Mouse (Mus musculus): Measurements from ENCODE around the gene Olfr169.
"Not testable (repeated sequence)": the region's sequence is repeated elsewhere in the genome, so short reads cannot be mapped to it uniquely, and the experiment has no call there.

Olfr169 gene

DNA sequence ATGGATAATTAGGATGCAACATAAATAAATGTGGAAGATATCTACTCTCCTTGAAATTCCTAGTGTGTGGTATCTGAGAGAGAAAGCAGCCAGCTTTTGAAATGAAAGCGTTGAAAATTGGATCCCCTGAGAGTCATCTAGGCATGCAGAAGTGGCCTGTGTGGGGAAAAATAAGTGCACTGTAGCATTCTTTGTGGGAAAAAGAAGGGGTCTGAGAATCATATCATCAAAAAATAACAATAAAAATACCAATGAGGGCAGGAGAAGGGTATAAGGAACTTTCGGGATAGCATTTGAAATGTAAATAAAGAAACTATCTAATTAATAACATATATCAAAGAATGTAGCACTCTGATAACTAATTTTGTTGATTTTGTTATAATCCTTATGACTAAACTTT is at the start of gene Olfr169:
Olfr169 (minus strand) TSS at position 101 of the 400 bp plus-strand sequence.
- in situ Hi-C loops (cut with MboI; ENCODE audit: unreplicated experiment in 2 of 2) = not testable (repeated sequence)

DNA sequence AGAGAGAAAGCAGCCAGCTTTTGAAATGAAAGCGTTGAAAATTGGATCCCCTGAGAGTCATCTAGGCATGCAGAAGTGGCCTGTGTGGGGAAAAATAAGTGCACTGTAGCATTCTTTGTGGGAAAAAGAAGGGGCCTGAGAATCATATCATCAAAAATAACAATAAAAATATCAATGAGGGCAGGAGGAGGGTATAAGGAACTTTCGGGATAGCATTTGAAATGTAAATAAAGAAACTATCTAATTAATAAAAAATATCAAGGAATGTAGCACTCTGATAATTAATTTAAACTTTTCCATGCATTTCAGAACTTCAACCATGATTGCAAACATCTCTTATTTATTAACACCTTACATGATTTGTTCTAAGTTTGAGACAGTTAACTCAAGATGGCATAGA is 40.2 kb upstream of the Olfr169 start, which contains the start of gene Olfr170:
Olfr170 (minus strand) TSS at position 101 of the 400 bp plus-strand sequence.
- in situ Hi-C loops (cut with MboI; ENCODE audit: unreplicated experiment in 2 of 2) = not testable (repeated sequence)

DNA sequence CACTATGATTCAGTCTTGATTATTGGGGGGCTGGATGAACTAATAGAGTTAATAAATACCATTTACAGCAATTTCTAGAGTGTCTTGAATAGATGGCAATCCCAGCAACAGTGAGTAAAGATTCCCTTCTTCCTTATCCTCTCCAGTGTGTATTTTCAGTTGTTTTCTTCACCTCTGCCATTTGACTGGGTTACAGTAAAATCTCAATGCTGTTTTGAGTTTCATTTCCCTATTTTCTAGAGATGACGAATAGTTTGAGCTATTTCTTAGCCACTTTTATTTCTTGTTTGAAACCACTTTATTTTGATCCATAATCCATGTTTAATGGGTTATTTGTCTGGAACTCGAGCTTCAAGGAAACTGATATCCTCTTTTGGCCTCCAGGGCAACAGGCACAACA is 31.6 kb upstream of the Olfr169 start:
- in situ Hi-C loops (cut with MboI; ENCODE audit: unreplicated experiment in 2 of 2) = no loop called here

DNA sequence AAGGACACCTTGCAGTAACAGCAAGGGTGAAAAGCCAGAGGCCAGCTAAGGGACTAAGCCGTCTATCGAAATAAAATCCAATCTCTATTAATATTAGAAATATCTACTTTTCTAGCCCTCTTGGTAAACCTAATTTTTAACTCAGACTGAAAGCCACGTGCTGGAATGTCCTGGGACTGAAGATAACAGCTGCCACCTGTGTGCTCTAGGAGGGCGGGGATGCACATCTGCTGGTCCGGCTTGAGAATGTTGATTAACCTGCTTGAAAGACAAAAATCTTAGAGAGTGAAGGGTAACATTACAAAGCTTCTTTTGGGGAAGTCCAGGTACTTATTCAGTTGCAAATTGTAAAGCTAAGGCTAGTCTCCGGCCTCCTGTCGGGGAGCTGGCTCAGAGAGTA is 18.2 kb downstream of the Olfr169 start:
- in situ Hi-C loops (cut with MboI; ENCODE audit: unreplicated experiment in 2 of 2) = not testable (repeated sequence)

DNA sequence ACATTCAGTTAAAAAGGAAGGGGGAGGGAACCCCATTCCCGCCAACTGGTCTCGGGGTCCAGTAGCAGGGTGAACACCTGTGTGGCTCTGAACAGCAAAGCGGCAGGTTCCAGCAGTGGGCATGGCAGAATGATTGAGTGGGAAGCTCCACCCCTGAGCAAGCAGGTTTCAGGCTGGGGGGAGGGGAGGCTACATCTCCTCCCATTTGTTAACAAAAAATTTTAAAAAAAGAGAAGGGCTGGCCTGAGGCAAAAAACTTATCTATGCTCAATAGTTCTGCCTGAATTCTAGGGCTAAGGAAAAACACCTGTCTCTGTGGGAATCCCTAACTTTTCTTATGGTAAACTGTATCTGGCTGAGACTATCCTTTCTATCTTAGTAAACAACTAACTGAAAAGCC is 19.4 kb downstream of the Olfr169 start:
- in situ Hi-C loops (cut with MboI; ENCODE audit: unreplicated experiment in 2 of 2) = not testable (repeated sequence)

DNA sequence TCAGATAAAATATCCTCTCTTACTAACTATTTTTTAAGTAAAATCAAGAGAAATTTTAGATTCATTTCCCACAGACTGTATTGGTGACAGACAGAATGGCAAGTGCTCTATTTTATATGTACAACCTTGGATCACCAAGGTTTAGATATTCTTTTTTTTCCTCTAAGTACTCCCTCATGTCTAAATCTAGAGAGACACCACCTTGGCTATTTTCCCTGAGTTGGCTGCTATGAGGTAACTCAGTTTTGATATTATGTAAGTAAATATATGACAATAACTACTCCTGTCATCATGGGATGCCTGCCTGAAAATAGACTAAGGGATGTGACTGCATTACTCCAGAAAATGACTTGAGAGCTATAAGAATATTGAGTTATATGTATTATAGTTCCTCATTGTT is 36.2 kb downstream of the Olfr169 start, which contains the start of gene Olfr168:
Olfr168 (minus strand) TSS at position 101 of the 400 bp plus-strand sequence.
- in situ Hi-C loops (cut with MboI; ENCODE audit: unreplicated experiment in 2 of 2) = no loop called here

DNA sequence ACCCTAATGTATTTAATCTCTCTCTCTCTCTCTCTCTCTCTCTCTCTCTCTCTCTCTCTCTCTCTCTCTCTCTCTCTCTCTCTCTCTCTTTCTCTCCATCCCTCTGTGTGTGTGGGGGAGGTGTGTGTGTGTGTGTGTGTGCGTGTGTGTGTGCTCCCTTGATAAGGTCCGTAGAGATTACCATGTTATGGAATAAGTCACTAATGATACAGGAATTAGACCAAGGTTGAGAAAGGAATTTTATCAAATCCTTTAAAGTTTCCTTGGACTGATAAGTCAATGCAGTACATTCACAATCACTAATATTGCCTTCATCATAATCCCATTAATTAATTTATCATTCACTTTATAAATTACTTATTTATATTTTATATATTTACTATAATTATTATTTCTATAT is 49.4 kb downstream of the Olfr169 start, which contains the start of gene Olfr167:
Olfr167 (minus strand) TSS at position 101 of the 400 bp plus-strand sequence.
- in situ Hi-C loops (cut with MboI; ENCODE audit: unreplicated experiment in 2 of 2) = no loop called here
